Mouse (Mus musculus) liver, postnatal 0 days (tissue): ENCODE measurements at regions not wholly inside any gene's neighbourhood (a gene's known extent, or its start where the extent isn't known, plus 50 kb on each side); places are given as distances from the start of the nearest gene placed in this dataset.
A peak's percentile ranks its signal among the peaks of the same experiment; 100 is the strongest.

Experiments used
- ATAC-seq: fragments of 200-750 bp; cut with Nextera tagmentation; 2 replicates; pipeline ENCODE4 v1.8.0; 2017; ENCODE audit warnings: mild to moderate bottlenecking, moderate library complexity
- DNase-seq: peaks from one replicate; pipeline ENCODE4 v3.0.0-alpha.2; 2016
- H3K27ac ChIP-seq: fragments of 300-500 bp; sonication (generic); 2 replicates; pipeline ENCODE4 v1.5.1; 2014; ENCODE audit warnings: antibody characterized with exemption, moderate library complexity, mild to moderate bottlenecking, low read depth
- H3K27me3 ChIP-seq: fragments of 300-500 bp; sonication (generic); 2 replicates; pipeline ENCODE4 v1.6.1; 2014; ENCODE audit warnings: low read length, control low read depth, mixed read lengths; ENCODE audit not compliant: insufficient read depth
- H3K36me3 ChIP-seq: fragments of 300-500 bp; sonication (generic); replicated peaks from 2 replicates; pipeline ENCODE4 v1.6.1; 2014; ENCODE audit warnings: mild to moderate bottlenecking, control low read depth, low read length, moderate library complexity, mixed read lengths; ENCODE audit not compliant: insufficient read depth
- H3K4me1 ChIP-seq: fragments of 300-500 bp; sonication (generic); 2 replicates; pipeline ENCODE4 v1.6.1; 2014; ENCODE audit warnings: antibody characterized with exemption, mild to moderate bottlenecking, control low read depth; ENCODE audit not compliant: insufficient read depth
- H3K4me2 ChIP-seq: fragments of 300-500 bp; sonication (generic); 2 replicates; pipeline ENCODE4 v1.6.1; 2014; ENCODE audit warnings: low read depth, mild to moderate bottlenecking, low read length, moderate library complexity, mixed read lengths
- H3K4me3 ChIP-seq: fragments of 300-500 bp; sonication (generic); 2 replicates; pipeline ENCODE4 v1.5.1; 2014; ENCODE audit warnings: low read depth, low read length
- H3K9ac ChIP-seq: fragments of 300-500 bp; sonication (generic); replicated peaks from 2 replicates; pipeline ENCODE4 v1.6.1; 2014; ENCODE audit warnings: mild to moderate bottlenecking, moderate library complexity
- H3K9me3 ChIP-seq: fragments of 300-500 bp; sonication (generic); 2 replicates; pipeline ENCODE4 v1.6.1; 2016; ENCODE audit warnings: mild to moderate bottlenecking, control low read depth, low read length, mixed read lengths
- CTCF ChIP-seq: sonication (generic); IDR thresholded peaks from 2 replicates; pipeline ENCODE4 v1.5.1; 2016; ENCODE audit warnings: antibody characterized with exemption, low read depth
- EP300 ChIP-seq: IDR thresholded peaks from 2 replicates; pipeline ENCODE4 v1.6.1; 2016; ENCODE audit warnings: antibody characterized with exemption, low read depth, mild to moderate bottlenecking
- WGBS: fragments of 180-500 bp; shearing (Covaris S2); extraction: QIAGEN DNeasy Blood & Tissue Kit; methylation state at CpG from one replicate; pipeline ENCODE4 v1.1.7; 2014; ENCODE audit not compliant: insufficient replicate concordance; 5-methylcytosine and 5-hydroxymethylcytosine counted together

- no peak overlapping the region for H3K9ac ChIP-seq
- TF ChIP-seq CTCF: no peak
- no peak for TF ChIP-seq EP300
- H3K4me1 ChIP-seq: no peaks in the 10 kb centered on the region
- no peak overlapping the region for H3K4me3 ChIP-seq
- no peaks in the 10 kb centered on the region for H3K36me3 ChIP-seq
- H3K4me2 ChIP-seq: no peak overlapping the region
- 64% methylated on average over 7 of the region's 7 CpGs for WGBS
- DNase-seq (no peak), ATAC-seq (no peak)
- no peaks in the 10 kb centered on the region for H3K9me3 ChIP-seq
- H3K27ac ChIP-seq: no peak overlapping the region
- H3K27me3 ChIP-seq: no peaks in the 10 kb centered on the region
Measured at GRCm38 (mm10) chr7:74709993-74710581, 155.5 kb upstream of the Slco3a1 start.

- Histone ChIP-seq H3K27me3 (no peaks in the 10 kb centered on the region), H3K9me3 (no peaks in the 10 kb centered on the region), H3K4me3 (no peak overlapping the region), H3K4me1 (no peaks in the 10 kb centered on the region), H3K36me3 (no peaks in the 10 kb centered on the region), H3K9ac (no peak overlapping the region), H3K27ac (no peak overlapping the region), H3K4me2 (no peak overlapping the region)
- DNase-seq (no peak), ATAC-seq (no peak)
- TF ChIP-seq CTCF (no peak), EP300 (no peak)
- WGBS: 49% methylated on average over 5 of the region's 5 CpGs
Measured at GRCm38 (mm10) chr7:74709006-74709405, 154.4 kb upstream of the Slco3a1 start.

- Histone ChIP-seq H3K4me2 (no peak overlapping the region), H3K9ac (no peak overlapping the region), H3K4me1 (no peaks in the 10 kb centered on the region), H3K27me3 (no peaks in the 10 kb centered on the region), H3K27ac (no peak overlapping the region), H3K4me3 (no peak overlapping the region), H3K36me3 (no peaks in the 10 kb centered on the region), H3K9me3 (no peaks in the 10 kb centered on the region)
- WGBS: 65% methylated on average over 4 of the region's 4 CpGs
- ATAC-seq (no peak), DNase-seq (no peak)
- TF ChIP-seq CTCF (peak; percentile 38), EP300 (no peak)
Measured at GRCm38 (mm10) chr7:74703533-74703932, 149.0 kb upstream of the Slco3a1 start.

GRCm38 (mm10) chr7:74697794-74698354 is 143.3 kb upstream of the Slco3a1 start:
- Histone ChIP-seq H3K9me3 (no peaks in the 10 kb centered on the region), H3K4me3 (no peak overlapping the region), H3K27me3 (no peaks in the 10 kb centered on the region), H3K4me2 (no peak overlapping the region), H3K4me1 (no peaks in the 10 kb centered on the region), H3K27ac (no peak overlapping the region), H3K36me3 (no peaks in the 10 kb centered on the region), H3K9ac (no peak overlapping the region)
- DNase-seq (no peak), ATAC-seq (no peak)
- WGBS: 41% methylated on average over 3 of the region's 3 CpGs
- TF ChIP-seq EP300: no peak

GRCm38 (mm10) chr7:74696286-74696685 is 141.7 kb upstream of the Slco3a1 start:
- DNase-seq (no peak), ATAC-seq (no peak)
- H3K9me3 ChIP-seq: no peaks in the 10 kb centered on the region
- H3K4me1 ChIP-seq: no peaks in the 10 kb centered on the region
- no peak overlapping the region for H3K27ac ChIP-seq
- no peak overlapping the region for H3K4me3 ChIP-seq
- 78% methylated on average over 4 of the region's 4 CpGs for WGBS
- no peak overlapping the region for H3K4me2 ChIP-seq
- no peaks in the 10 kb centered on the region for H3K27me3 ChIP-seq
- no peaks in the 10 kb centered on the region for H3K36me3 ChIP-seq
- TF ChIP-seq CTCF (no peak), EP300 (no peak)
- no peak overlapping the region for H3K9ac ChIP-seq

- DNase-seq: no peak
- no peaks in the 10 kb centered on the region for H3K36me3 ChIP-seq
- H3K4me3 ChIP-seq: no peak overlapping the region
- no peaks in the 10 kb centered on the region for H3K4me1 ChIP-seq
- no peak overlapping the region for H3K9ac ChIP-seq
- no peaks in the 10 kb centered on the region for H3K27me3 ChIP-seq
- no peak for ATAC-seq
- 0 out of 2 replicates have a peak, but pooled peaks have one; percentile 13 for TF ChIP-seq CTCF
- TF ChIP-seq EP300: no peak
- 51% methylated on average over 3 of the region's 3 CpGs for WGBS
- H3K9me3 ChIP-seq: no peaks in the 10 kb centered on the region
- no peak overlapping the region for H3K27ac ChIP-seq
- no peak overlapping the region for H3K4me2 ChIP-seq
Measured at GRCm38 (mm10) chr7:74693049-74693448, 138.5 kb upstream of the Slco3a1 start.

GRCm38 (mm10) chr7:74690706-74691105 is 136.1 kb upstream of the Slco3a1 start:
- no peak overlapping the region for H3K27ac ChIP-seq
- ATAC-seq: no peak
- no peaks in the 10 kb centered on the region for H3K36me3 ChIP-seq
- no peaks in the 10 kb centered on the region for H3K27me3 ChIP-seq
- no peak for TF ChIP-seq EP300
- no peak for TF ChIP-seq CTCF
- H3K9me3 ChIP-seq: no peaks in the 10 kb centered on the region
- H3K4me2 ChIP-seq: no peak overlapping the region
- no peak overlapping the region for H3K4me3 ChIP-seq
- no peak for DNase-seq
- H3K9ac ChIP-seq: no peak overlapping the region
- H3K4me1 ChIP-seq: no peaks in the 10 kb centered on the region
